Comparison of ENCODE assay signal across 11 mouse cellular contexts in genomic region chr7:126008139-126008788, GRCm38 (mm10).
DNase-seq lines count a peak whose midpoint lies in the region; ATAC-seq and TF ChIP-seq lines count a peak whose summit lies in the region.
"Had no signal": no experiment of that assay in that cellular context is flagged by ENCODE, and none has a peak within 500 bp of the region (broad histone marks: within the 10 kb centered on the region; RNA-seq: fewer than 3 reads in every experiment).

No protein-coding gene starts in this region.

- TF ChIP-seq CTCF in lung, embryonic 14.5 days (IDR thresholded peaks at IDR 0.05; ENCODE audit: low read depth) = no peak
- no peak for TF ChIP-seq CTCF in lung, adult 2 months (IDR thresholded peaks at IDR 0.05; ENCODE audit: insufficient read depth, low read length)
- no peak for TF ChIP-seq CTCF in midbrain, postnatal 0 days (IDR thresholded peaks at IDR 0.05)

- peak overlapping the region; percentile 52; the same call in 1 of the 2 replicates for H3K27ac ChIP-seq in lung, embryonic 14.5 days (ENCODE audit: low read depth)
- peak overlapping the region; percentile 5; the same call in 1 of the 2 replicates for H3K27ac ChIP-seq in embryonic facial prominence, embryonic 15.5 days (replicated peaks)
- H3K27ac ChIP-seq in hindbrain, embryonic 13.5 days = peak overlapping the region; percentile 52
- H3K27ac ChIP-seq in midbrain, postnatal 0 days (ENCODE audit: low read depth, low read length) = no peak overlapping the region
- H3K27ac ChIP-seq in liver, embryonic 12.5 days = no peak overlapping the region
- H3K27ac ChIP-seq: liver, embryonic 15.5 days had no signal

- no peak for TF ChIP-seq POLR2A in lung, adult 2 months (IDR thresholded peaks at IDR 0.05; ENCODE audit: borderline replicate concordance, extremely low read depth, low read depth, low read length)

- H3K36me3 ChIP-seq in lung, embryonic 14.5 days (ENCODE audit: insufficient read depth) = no peaks in the 10 kb centered on the region
- no peaks in the 10 kb centered on the region for H3K36me3 ChIP-seq in embryonic facial prominence, embryonic 15.5 days
- H3K36me3 ChIP-seq in hindbrain, embryonic 13.5 days = no peaks in the 10 kb centered on the region
- no peaks in the 10 kb centered on the region for H3K36me3 ChIP-seq in midbrain, postnatal 0 days (ENCODE audit: insufficient read depth, low read length)
- H3K36me3 ChIP-seq in liver, embryonic 12.5 days = no peaks in the 10 kb centered on the region
- H3K36me3 ChIP-seq: liver, embryonic 15.5 days had no signal

- no peak overlapping the region for H3K4me2 ChIP-seq in lung, embryonic 14.5 days
- H3K4me2 ChIP-seq in embryonic facial prominence, embryonic 15.5 days (replicated peaks) = no peak overlapping the region
- no peak overlapping the region for H3K4me2 ChIP-seq in hindbrain, embryonic 13.5 days
- H3K4me2 ChIP-seq in midbrain, postnatal 0 days (ENCODE audit: low read depth, low read length, poor library complexity, severe bottlenecking) = no peak overlapping the region
- H3K4me2 ChIP-seq in liver, embryonic 12.5 days = no peak overlapping the region
- H3K4me2 ChIP-seq: liver, embryonic 15.5 days had no signal

- DNase-seq in lung, embryonic 14.5 days = peak; percentile 59
- no peak for DNase-seq in lung, adult 2 months
- no peak for DNase-seq in midbrain, postnatal 0 days (ENCODE audit: low spot score)
- DNase-seq in adrenal gland, postnatal 14 days = no peak
- DNase-seq in spleen, postnatal 10 days (ENCODE audit: low spot score in 2 of 2) = no peak
- DNase-seq: gastrocnemius, postnatal 25 days; heart, postnatal 36 days had no signal

- no peaks in the 10 kb centered on the region for H3K9me3 ChIP-seq in lung, embryonic 14.5 days (ENCODE audit: low read depth, low read length)
- no peaks in the 10 kb centered on the region for H3K9me3 ChIP-seq in embryonic facial prominence, embryonic 15.5 days (replicated peaks)
- H3K9me3 ChIP-seq in hindbrain, embryonic 13.5 days = no peaks in the 10 kb centered on the region
- no peaks in the 10 kb centered on the region for H3K9me3 ChIP-seq in midbrain, postnatal 0 days (ENCODE audit: low read length)
- no peaks in the 10 kb centered on the region for H3K9me3 ChIP-seq in liver, embryonic 12.5 days (replicated peaks)
- H3K9me3 ChIP-seq: liver, embryonic 15.5 days had no signal

- H3K27me3 ChIP-seq in lung, embryonic 14.5 days (ENCODE audit: insufficient read depth, low read length) = no peaks in the 10 kb centered on the region
- no peaks in the 10 kb centered on the region for H3K27me3 ChIP-seq in embryonic facial prominence, embryonic 15.5 days
- H3K27me3 ChIP-seq in hindbrain, embryonic 13.5 days = no peaks in the 10 kb centered on the region
- no peaks in the 10 kb centered on the region for H3K27me3 ChIP-seq in midbrain, postnatal 0 days (ENCODE audit: insufficient read depth, low read length)
- peaks cover 21% of the 10 kb centered on the region for H3K27me3 ChIP-seq in liver, embryonic 12.5 days (replicated peaks)

- no peak overlapping the region for H3K4me3 ChIP-seq in lung, embryonic 14.5 days (ENCODE audit: low read depth, low read length)
- H3K4me3 ChIP-seq in lung, adult 2 months (replicated peaks; ENCODE audit: extremely low read depth, low read depth, low read length) = no peak overlapping the region
- no peak overlapping the region for H3K4me3 ChIP-seq in embryonic facial prominence, embryonic 15.5 days (replicated peaks)
- no peak overlapping the region for H3K4me3 ChIP-seq in hindbrain, embryonic 13.5 days
- no peak overlapping the region for H3K4me3 ChIP-seq in midbrain, postnatal 0 days (ENCODE audit: low read depth, low read length)
- H3K4me3 ChIP-seq in liver, embryonic 12.5 days = no peak overlapping the region
- H3K4me3 ChIP-seq: liver, embryonic 15.5 days had no signal

- H3K9ac ChIP-seq in lung, embryonic 14.5 days = no peak overlapping the region
- no peak overlapping the region for H3K9ac ChIP-seq in embryonic facial prominence, embryonic 15.5 days
- H3K9ac ChIP-seq in hindbrain, embryonic 13.5 days = no peak overlapping the region
- H3K9ac ChIP-seq in midbrain, postnatal 0 days (replicated peaks; ENCODE audit: low read length, poor library complexity, severe bottlenecking) = no peak overlapping the region
- no peak overlapping the region for H3K9ac ChIP-seq in liver, embryonic 12.5 days
- H3K9ac ChIP-seq: liver, embryonic 15.5 days had no signal

- ATAC-seq in lung, embryonic 14.5 days (ENCODE audit: insufficient read depth) = peak; percentile 83
- ATAC-seq in embryonic facial prominence, embryonic 15.5 days (ENCODE audit: insufficient number of reproducible peaks, low FRiP score, low TSS enrichment, low read depth) = no peak
- ATAC-seq in hindbrain, embryonic 13.5 days (ENCODE audit: low FRiP score) = peak; percentile 43
- ATAC-seq in midbrain, postnatal 0 days (ENCODE audit: low FRiP score) = peak; percentile 29; the same call in 1 of the 2 replicates
- no peak for ATAC-seq in liver, embryonic 12.5 days

- 55% methylated on average over 4 of the region's 4 CpGs for WGBS in lung, embryonic 14.5 days
- 54% methylated on average over 4 of the region's 4 CpGs for WGBS in lung, adult 2 months
- 60% methylated on average over 4 of the region's 4 CpGs for WGBS in embryonic facial prominence, embryonic 15.5 days
- 49% methylated on average over 4 of the region's 4 CpGs for WGBS in hindbrain, embryonic 13.5 days
- 64% methylated on average over 4 of the region's 4 CpGs for WGBS in midbrain, postnatal 0 days
- WGBS in liver, embryonic 12.5 days (ENCODE audit: insufficient replicate concordance) = 85% methylated on average over 4 of the region's 4 CpGs

- 0 out of 2 replicates have a peak, but pooled peaks cover 3% of the 10 kb centered on the region for H3K4me1 ChIP-seq in lung, embryonic 14.5 days (ENCODE audit: insufficient read depth)
- H3K4me1 ChIP-seq in lung, adult 2 months (ENCODE audit: control insufficient read depth, insufficient read depth, low read length) = no peaks in the 10 kb centered on the region
- H3K4me1 ChIP-seq in embryonic facial prominence, embryonic 15.5 days = peaks cover 9% of the 10 kb centered on the region
- H3K4me1 ChIP-seq in hindbrain, embryonic 13.5 days (replicated peaks) = peaks cover 58% of the 10 kb centered on the region
- peaks cover 9% of the 10 kb centered on the region; the same call in 1 of the 2 replicates for H3K4me1 ChIP-seq in midbrain, postnatal 0 days (ENCODE audit: insufficient read depth, low read length)
- no peaks in the 10 kb centered on the region for H3K4me1 ChIP-seq in liver, embryonic 12.5 days
- H3K4me1 ChIP-seq: liver, embryonic 15.5 days had no signal

Comparison
In these comparisons a context has a peak if more than half of its experiments do, and no peak if none do; other contexts are left out.
1. ATAC-seq: peak in lung, embryonic 14.5 days (single experiment), hindbrain, embryonic 13.5 days (single experiment) and midbrain, postnatal 0 days (single experiment); none in embryonic facial prominence, embryonic 15.5 days (single experiment) and liver, embryonic 12.5 days (single experiment).
2. H3K27ac ChIP-seq: peak in lung, embryonic 14.5 days (single experiment), embryonic facial prominence, embryonic 15.5 days (single experiment) and hindbrain, embryonic 13.5 days (single experiment); none in midbrain, postnatal 0 days (single experiment) and liver, embryonic 12.5 days (single experiment).